Mouse (Mus musculus) MEL (cell line): ENCODE data around the gene Atp6v0e. TPM values are rescaled to one million over a fixed set of nuclear protein-coding genes. Genes with fewer than 3 reads are reported as not detected.

ENCODE experiments used
- DNase-seq: peaks from one replicate; pipeline ENCODE4 v3.0.0; 2011; ENCODE audit warnings: low read depth, low spot score
- H3K27ac ChIP-seq: 2 replicates; pipeline ENCODE4 v1.5.1; 2012; ENCODE audit warnings: low read depth, mild to moderate bottlenecking, control low read depth, low read length, moderate library complexity; ENCODE audit not compliant: control insufficient read depth
- H3K27me3 ChIP-seq, 2 experiments: fragments of 150-350 bp in 1 of 2; sonication (generic) in 1 of 2; 2 replicates each; pipeline ENCODE4 v1.6.1; 2012; ENCODE audit warnings: low read length in 2 of 2, mild to moderate bottlenecking in 2 of 2, improper control_type of control experiment in 1 of 2, moderate library complexity in 1 of 2; ENCODE audit not compliant: insufficient read depth in 2 of 2, control insufficient read depth in 1 of 2
- H3K36me3 ChIP-seq, 2 experiments: 2 replicates each; pipeline ENCODE4 v1.6.1; 2012 to 2014; ENCODE audit warnings: low read length in 2 of 2, improper control_type of control experiment in 1 of 2, inconsistent platforms in 1 of 2, mild to moderate bottlenecking in 1 of 2; ENCODE audit not compliant: insufficient read depth in 2 of 2, control insufficient read depth in 1 of 2
- H3K4me1 ChIP-seq, 2 experiments: fragments of 150-350 bp in 1 of 2; sonication (generic) in 1 of 2; 2 replicates each; pipeline ENCODE4 v1.6.1; 2012; ENCODE audit warnings: low read length in 2 of 2, improper control_type of control experiment in 1 of 2, mild to moderate bottlenecking in 1 of 2; ENCODE audit not compliant: insufficient read depth in 2 of 2, control insufficient read depth in 1 of 2
- H3K4me3 ChIP-seq, 2 experiments: fragments of 150-350 bp in 1 of 2; sonication (generic) in 1 of 2; 2 replicates each; pipeline ENCODE4 v1.5.1; 2012; ENCODE audit warnings: low read depth in 2 of 2, low read length in 2 of 2, mild to moderate bottlenecking in 2 of 2, moderate library complexity in 2 of 2, control low read depth in 1 of 2, improper control_type of control experiment in 1 of 2; ENCODE audit not compliant: control insufficient read depth in 1 of 2, insufficient read depth in 1 of 2
- H3K79me2 ChIP-seq: 2 replicates; pipeline ENCODE4 v1.6.1; 2012; ENCODE audit warnings: mild to moderate bottlenecking, low read length, moderate library complexity; ENCODE audit not compliant: control insufficient read depth, poor library complexity, insufficient read depth
- H3K9ac ChIP-seq: 2 replicates; pipeline ENCODE4 v1.6.1; 2012; ENCODE audit warnings: low read depth, mild to moderate bottlenecking, control low read depth, low read length, moderate library complexity; ENCODE audit not compliant: control insufficient read depth, poor library complexity, severe bottlenecking
- H3K9me3 ChIP-seq: fragments of 150-350 bp; sonication (generic); replicated peaks from 2 replicates; pipeline ENCODE4 v1.6.1; 2012; ENCODE audit warnings: mild to moderate bottlenecking, low read length, improper control_type of control experiment, moderate library complexity; ENCODE audit not compliant: insufficient read depth
- BHLHE40 ChIP-seq: IDR thresholded peaks from 2 replicates; pipeline ENCODE4 v1.6.1; 2012; ENCODE audit warnings: low read depth, mild to moderate bottlenecking, inconsistent platforms, low read length, improper control_type of control experiment, borderline replicate concordance
- CHD2 ChIP-seq: IDR thresholded peaks from 2 replicates; pipeline ENCODE4 v1.6.1; 2011; ENCODE audit warnings: low read length, improper control_type of control experiment
- ELF1 ChIP-seq: IDR thresholded peaks from 2 replicates; pipeline ENCODE4 v1.6.1; 2014; ENCODE audit warnings: low read depth, mild to moderate bottlenecking, inconsistent platforms, low read length, improper control_type of control experiment, moderate library complexity
- EP300 ChIP-seq, 2 experiments: IDR thresholded peaks; 2 replicates each; pipeline ENCODE4 v1.6.1; 2011; ENCODE audit warnings: improper control_type of control experiment in 2 of 2, low read length in 2 of 2, low read depth in 1 of 2, mild to moderate bottlenecking in 1 of 2
- ETS1 ChIP-seq: IDR thresholded peaks from 2 replicates; pipeline ENCODE4 v1.6.1; 2012; ENCODE audit warnings: low read depth, mild to moderate bottlenecking, inconsistent platforms, low read length, improper control_type of control experiment, moderate library complexity
- GABPA ChIP-seq: IDR thresholded peaks from 2 replicates; pipeline ENCODE4 v1.6.1; 2012; ENCODE audit warnings: low read depth, mild to moderate bottlenecking, inconsistent platforms, low read length, improper control_type of control experiment, moderate library complexity
- HCFC1 ChIP-seq: IDR thresholded peaks from 2 replicates; pipeline ENCODE4 v1.6.1; 2012; ENCODE audit warnings: low read depth, mild to moderate bottlenecking, inconsistent platforms, low read length, improper control_type of control experiment, moderate library complexity
- MAFK ChIP-seq: IDR thresholded peaks from 2 replicates; pipeline ENCODE4 v1.6.1; 2011; ENCODE audit warnings: low read depth, mild to moderate bottlenecking, low read length, improper control_type of control experiment, borderline replicate concordance
- MAZ ChIP-seq: IDR thresholded peaks from 2 replicates; pipeline ENCODE4 v1.6.1; 2012; ENCODE audit warnings: low read depth, mild to moderate bottlenecking, inconsistent platforms, low read length, improper control_type of control experiment
- MEF2A ChIP-seq: IDR thresholded peaks from 2 replicates; pipeline ENCODE4 v1.6.1; 2014; ENCODE audit warnings: low read depth, mild to moderate bottlenecking, inconsistent platforms, low read length, improper control_type of control experiment; ENCODE audit not compliant: poor library complexity, insufficient replicate concordance, severe bottlenecking; ENCODE audit errors: extremely low read depth
- MYC ChIP-seq: IDR thresholded peaks from 2 replicates; pipeline ENCODE4 v1.6.1; 2011; ENCODE audit warnings: low read depth, mild to moderate bottlenecking, low read length, improper control_type of control experiment, moderate library complexity
- POLR2A ChIP-seq, 2 experiments: IDR thresholded peaks; 2 replicates each; pipeline ENCODE4 v1.6.1; 2011 to 2012; ENCODE audit warnings: low read length in 2 of 2, mild to moderate bottlenecking in 2 of 2, control low read depth in 1 of 2, improper control_type of control experiment in 1 of 2, low read depth in 1 of 2, moderate library complexity in 1 of 2; ENCODE audit not compliant: control insufficient read depth in 1 of 2, insufficient read depth in 1 of 2, poor library complexity in 1 of 2
- POLR2AphosphoS2 ChIP-seq: IDR thresholded peaks from 2 replicates; pipeline ENCODE4 v1.6.1; 2011; ENCODE audit warnings: low read length, improper control_type of control experiment
- RAD21 ChIP-seq: IDR thresholded peaks from 2 replicates; pipeline ENCODE4 v1.6.1; 2011; ENCODE audit warnings: mild to moderate bottlenecking, low read depth, low read length, improper control_type of control experiment
- TBP ChIP-seq: IDR thresholded peaks from 2 replicates; pipeline ENCODE4 v1.8.0; 2011; ENCODE audit warnings: low read depth, low read length, improper control_type of control experiment
- TCF12 ChIP-seq: IDR thresholded peaks from 2 replicates; pipeline ENCODE4 v1.6.1; 2014; ENCODE audit warnings: low read depth, mild to moderate bottlenecking, inconsistent platforms, low read length, improper control_type of control experiment, moderate library complexity
- UBTF ChIP-seq: IDR thresholded peaks from 2 replicates; pipeline ENCODE4 v1.6.1; 2012; ENCODE audit warnings: low read depth, mild to moderate bottlenecking, inconsistent platforms, low read length, improper control_type of control experiment, moderate library complexity, borderline replicate concordance; ENCODE audit not compliant: insufficient read depth
- USF1 ChIP-seq: IDR thresholded peaks from 2 replicates; pipeline ENCODE4 v1.6.1; 2014; ENCODE audit warnings: low read depth, mild to moderate bottlenecking, inconsistent platforms, low read length, improper control_type of control experiment, moderate library complexity
- USF2 ChIP-seq, 2 experiments: IDR thresholded peaks; 2 replicates each; pipeline ENCODE4 v1.6.1; 2011 to 2012; ENCODE audit warnings: improper control_type of control experiment in 2 of 2, low read length in 2 of 2, borderline replicate concordance in 1 of 2, inconsistent platforms in 1 of 2, low read depth in 1 of 2, mild to moderate bottlenecking in 1 of 2; ENCODE audit not compliant: insufficient read depth in 1 of 2
- ZC3H11A ChIP-seq: IDR thresholded peaks from 2 replicates; pipeline ENCODE4 v1.6.1; 2012; ENCODE audit warnings: low read depth, mild to moderate bottlenecking, inconsistent platforms, low read length, improper control_type of control experiment
- ZMIZ1 ChIP-seq: IDR thresholded peaks from 2 replicates; pipeline ENCODE4 v1.6.1; 2012; ENCODE audit warnings: low read depth, mild to moderate bottlenecking, inconsistent platforms, low read length, improper control_type of control experiment, moderate library complexity
- polyA plus RNA-seq, 2 experiments: library from polyadenylated mRNA; stranded (reverse) in 1 of 2; unstranded in 1 of 2; fragments of >175 nt in 1 of 2; fragments of >200 nt in 1 of 2; gene quantifications; 2 replicates each; pipeline versions ENCODE4 v1.2.1 to v1.2.4; 2012; ENCODE audit warnings: low replicate concordance in 2 of 2, low read depth in 1 of 2; ENCODE audit not compliant: insufficient read length in 2 of 2, insufficient read depth in 1 of 2, missing spikeins in 1 of 2
- total RNA-seq: library from RNA; depleted of rRNA; stranded (reverse); fragments of 300-350 nt; gene quantifications from 2 replicates; pipeline ENCODE4 v1.2.3, GENCODE M21; 2012

Gene Atp6v0e
- total and polyA plus RNA-seq, 3 experiments, result 173 to 200 TPM; not detected in 1

GRCm38 (mm10) chr17:26618498-26618897 is 44.5 kb upstream of the Atp6v0e start:
- H3K36me3 ChIP-seq, result peaks cover 0 to 2% of the 10 kb centered on the region in 2 experiments; a peak in 2 of 4 replicates
- no peak for DNase-seq
- no peak overlapping the region for H3K9ac ChIP-seq
- TF ChIP-seq UBTF (no peak), TCF12 (no peak), RAD21 (no peak), CHD2 (no peak), USF1 (no peak), GABPA (no peak), ETS1 (no peak), BHLHE40 (no peak), MAZ (no peak), POLR2A (IDR thresholded peaks at IDR 0.05; ENCODE audit: control insufficient read depth in 1 of 2, insufficient read depth in 1 of 2, low read depth in 1 of 2, low read length in 2 of 2, poor library complexity in 1 of 2) (no peak), ZC3H11A (no peak), ELF1 (no peak)
- H3K9me3 ChIP-seq, result no peaks in the 10 kb centered on the region
- H3K79me2 ChIP-seq, result no peaks in the 10 kb centered on the region
- no peak overlapping the region for H3K4me3 ChIP-seq
- H3K27me3 ChIP-seq, result no peaks in the 10 kb centered on the region
- no peak overlapping the region for H3K27ac ChIP-seq
- no peaks in the 10 kb centered on the region for H3K4me1 ChIP-seq

- Histone ChIP-seq H3K27ac (no peak overlapping the region), H3K9me3 (no peaks in the 10 kb centered on the region), H3K36me3 (peaks cover 0 to 2% of the 10 kb centered on the region in 2 experiments; a peak in 2 of 4 replicates), H3K4me1 (no peaks in the 10 kb centered on the region), H3K9ac (no peak overlapping the region), H3K4me3 (no peak overlapping the region), H3K79me2 (no peaks in the 10 kb centered on the region), H3K27me3 (no peaks in the 10 kb centered on the region)
- no peak for DNase-seq
- TF ChIP-seq ETS1 (no peak), MYC (no peak), MAZ (no peak), TBP (no peak), HCFC1 (no peak), BHLHE40 (no peak), POLR2AphosphoS2 (no peak), MAFK (no peak), ZMIZ1 (no peak), EP300 (IDR thresholded peaks at IDR 0.05; ENCODE audit: low read depth in 1 of 2, low read length in 2 of 2) (no peak), ZC3H11A (no peak), USF2 (IDR thresholded peaks at IDR 0.05; ENCODE audit: borderline replicate concordance in 1 of 2, insufficient read depth in 1 of 2, low read depth in 1 of 2, low read length in 2 of 2) (no peak), MEF2A (no peak)
Observed at GRCm38 (mm10) chr17:26619577-26619976, 43.5 kb upstream of the Atp6v0e start.
